Mouse (Mus musculus) MEL (cell line): Measurements from ENCODE around the gene 4933414I15Rik.

Source experiments
- CTCF ChIP-seq, 3 experiments: IDR thresholded peaks in 2 of 3; conservative IDR thresholded peaks in 1 of 3; 2 replicates each; pipeline ENCODE4 v1.5.1; 2011 to 2012; ENCODE audit warnings: low read length in 3 of 3, low read depth in 2 of 3, mild to moderate bottlenecking in 2 of 3, improper control_type of control experiment in 1 of 3, inconsistent platforms in 1 of 3, mixed read lengths in 1 of 3, moderate library complexity in 1 of 3; ENCODE audit not compliant: control insufficient read depth in 1 of 3, insufficient read depth in 1 of 3, poor library complexity in 1 of 3, severe bottlenecking in 1 of 3
- EP300 ChIP-seq, 2 experiments: IDR thresholded peaks; 2 replicates each; pipeline ENCODE4 v1.6.1; 2011; ENCODE audit warnings: improper control_type of control experiment in 2 of 2, low read length in 2 of 2, low read depth in 1 of 2, mild to moderate bottlenecking in 1 of 2

GRCm38 (mm10) chr11:50953665-50954064 lies 10.1 kb upstream of the 4933414I15Rik start, which contains the start of gene Prop1:
- TF ChIP-seq CTCF (IDR thresholded peaks at IDR 0.05 in 2 of 3, conservative IDR thresholded peaks at IDR 0.05 in 1 of 3; ENCODE audit: control insufficient read depth in 1 of 3, insufficient read depth in 1 of 3, low read depth in 2 of 3, low read length in 3 of 3, poor library complexity in 1 of 3, severe bottlenecking in 1 of 3) (no peak), EP300 (IDR thresholded peaks at IDR 0.05; ENCODE audit: low read depth in 1 of 2, low read length in 2 of 2) (no peak)
